Comparison of ENCODE assay signal across 11 mouse cellular contexts in genomic region chr7:132658688-132659087, GRCm38 (mm10). TPM values are rescaled to one million over a fixed set of nuclear protein-coding genes. Genes with fewer than 3 reads are reported as not detected.
DNase-seq lines count a peak whose midpoint lies in the region; ATAC-seq and TF ChIP-seq lines count a peak whose summit lies in the region.
"Had no signal": no experiment of that assay in that cellular context is flagged by ENCODE, and none has a peak within 500 bp of the region (broad histone marks: within the 10 kb centered on the region; RNA-seq: fewer than 3 reads in every experiment).

No protein-coding gene starts in this region.

- WGBS in heart, embryonic 15.5 days: 75% methylated on average over 5 of the region's 5 CpGs
- 78% methylated on average over 5 of the region's 5 CpGs for WGBS in bone marrow, adult 2 months
- 82% methylated on average over 5 of the region's 5 CpGs for WGBS in embryonic facial prominence, embryonic 10.5 days
- WGBS in kidney, embryonic 16.5 days: 80% methylated on average over 5 of the region's 5 CpGs

- no peak for TF ChIP-seq POLR2A in bone marrow, adult 2 months (IDR thresholded peaks at IDR 0.05; ENCODE audit: borderline replicate concordance, control insufficient read depth, low read depth, low read length)

- no peak overlapping the region for H3K4me2 ChIP-seq in heart, embryonic 15.5 days
- no peak overlapping the region for H3K4me2 ChIP-seq in kidney, embryonic 16.5 days (replicated peaks; ENCODE audit: low read depth, low read length)
- H3K4me2 ChIP-seq: midbrain, embryonic 15.5 days had no signal

- no peak for ATAC-seq in heart, embryonic 15.5 days (replicated peaks; ENCODE audit: insufficient number of reproducible peaks, insufficient read depth, low FRiP score, low read depth)
- ATAC-seq in kidney, embryonic 16.5 days (ENCODE audit: low FRiP score, low TSS enrichment): no peak
- no peak for ATAC-seq in erythroid progenitor cell, adult 5-6 weeks (replicated peaks; ENCODE audit: low FRiP score, poor library complexity, severe bottlenecking)
- ATAC-seq: hindbrain, embryonic 16.5 days; midbrain, embryonic 15.5 days had no signal

- no peaks in the 10 kb centered on the region for H3K27me3 ChIP-seq in heart, embryonic 15.5 days
- peaks cover 31% of the 10 kb centered on the region for H3K27me3 ChIP-seq in embryonic facial prominence, embryonic 10.5 days (replicated peaks; ENCODE audit: low read depth, poor library complexity, severe bottlenecking)
- H3K27me3 ChIP-seq in kidney, embryonic 16.5 days (ENCODE audit: insufficient read depth, low read length): no peaks in the 10 kb centered on the region

- H3K9me3 ChIP-seq in heart, embryonic 15.5 days (replicated peaks): no peaks in the 10 kb centered on the region
- no peaks in the 10 kb centered on the region for H3K9me3 ChIP-seq in embryonic facial prominence, embryonic 10.5 days
- no peaks in the 10 kb centered on the region for H3K9me3 ChIP-seq in kidney, embryonic 16.5 days (ENCODE audit: low read length)
- H3K9me3 ChIP-seq: midbrain, embryonic 15.5 days had no signal

- no peaks in the 10 kb centered on the region for H3K36me3 ChIP-seq in heart, embryonic 15.5 days
- H3K36me3 ChIP-seq in embryonic facial prominence, embryonic 10.5 days (replicated peaks): no peaks in the 10 kb centered on the region
- H3K36me3 ChIP-seq in kidney, embryonic 16.5 days (ENCODE audit: insufficient read depth, low read length): no peaks in the 10 kb centered on the region
- H3K36me3 ChIP-seq: midbrain, embryonic 15.5 days had no signal

- no peak overlapping the region for H3K9ac ChIP-seq in heart, embryonic 15.5 days
- H3K9ac ChIP-seq in kidney, embryonic 16.5 days (replicated peaks; ENCODE audit: low read length): no peak overlapping the region
- H3K9ac ChIP-seq: midbrain, embryonic 15.5 days had no signal

- DNase-seq in heart, adult 18-20 months: no peak
- no peak for DNase-seq in embryonic facial prominence, embryonic 10.5 days (ENCODE audit: low spot score)
- DNase-seq in Muller cell, postnatal 12 days (ENCODE audit: inconsistent ontology term): no peak
- DNase-seq in frontal cortex, postnatal 14 days (ENCODE audit: low spot score in 2 of 2): no peak

- peaks cover 67% of the 10 kb centered on the region for H3K4me1 ChIP-seq in heart, embryonic 15.5 days (replicated peaks)
- H3K4me1 ChIP-seq in bone marrow, adult 2 months (ENCODE audit: control insufficient read depth, insufficient read depth, low read length): peaks cover 5% of the 10 kb centered on the region; the same call in 1 of the 2 replicates
- H3K4me1 ChIP-seq in embryonic facial prominence, embryonic 10.5 days: peaks cover 67% of the 10 kb centered on the region
- H3K4me1 ChIP-seq in kidney, embryonic 16.5 days (ENCODE audit: insufficient read depth, low read length): peaks cover 40% of the 10 kb centered on the region

- H3K27ac ChIP-seq in heart, embryonic 15.5 days: peak overlapping the region; percentile 59
- H3K27ac ChIP-seq in bone marrow, adult 2 months (ENCODE audit: control insufficient read depth, insufficient read depth, low read depth, low read length, poor library complexity): peak overlapping the region; percentile 32
- peak overlapping the region; percentile 81 for H3K27ac ChIP-seq in embryonic facial prominence, embryonic 10.5 days (replicated peaks)
- peak overlapping the region; percentile 50 for H3K27ac ChIP-seq in kidney, embryonic 16.5 days (ENCODE audit: low read length)
- H3K27ac ChIP-seq: midbrain, embryonic 15.5 days had no signal

- H3K4me3 ChIP-seq in heart, embryonic 15.5 days: no peak overlapping the region
- H3K4me3 ChIP-seq in bone marrow, adult 2 months (replicated peaks; ENCODE audit: control insufficient read depth, low read depth, low read length): no peak overlapping the region
- no peak overlapping the region for H3K4me3 ChIP-seq in embryonic facial prominence, embryonic 10.5 days
- H3K4me3 ChIP-seq in kidney, embryonic 16.5 days (ENCODE audit: low read length): no peak overlapping the region
- H3K4me3 ChIP-seq: midbrain, embryonic 15.5 days had no signal

- no peak for TF ChIP-seq CTCF in bone marrow, adult 2 months (IDR thresholded peaks at IDR 0.05; ENCODE audit: control insufficient read depth, insufficient read depth, low read length)

RNA-seq across cellular contexts. Expression of gene Lhpp, which starts 48.2 kb away (rescaled TPM):
- 21.3 and 22.6 TPM in 2 replicates for polyA plus RNA-seq in heart, embryonic 15.5 days (2015; fragmentation: Nextera tagmentation; extraction: Ambion mirVana)
- 10 to 100 TPM; 14.3 to 16.4 TPM for total RNA-seq in heart, adult 18-20 months (2021)
- polyA plus RNA-seq in bone marrow, adult 2 months (2011; ENCODE audit: insufficient read depth, insufficient read length, low replicate concordance, missing spikeins): 2.2 and 5.5 TPM in 2 replicates
- 15.5 TPM in 2 replicates for polyA plus RNA-seq in embryonic facial prominence, embryonic 10.5 days (2016; fragmentation: Nextera tagmentation; extraction: Ambion mirVana)
- 23.1 and 24.3 TPM in 2 replicates for polyA plus RNA-seq in kidney, embryonic 16.5 days (2015; fragmentation: Nextera tagmentation; extraction: Ambion mirVana)
- total RNA-seq in erythroid progenitor cell, adult 5-6 weeks (2015; ENCODE audit: low replicate concordance): 1.7 and 2.5 TPM in 2 replicates
- 1.8 and 3.6 TPM in 2 replicates for total RNA-seq in erythroid progenitor cell, adult 5-6 weeks (2017; ENCODE audit: low replicate concordance)

RNA-seq across cellular contexts. Expression of gene Nkx1-2, which starts 59.3 kb away (rescaled TPM):
- not detected in 2 replicates for polyA plus RNA-seq in heart, embryonic 15.5 days (2015; fragmentation: Nextera tagmentation; extraction: Ambion mirVana)
- not detected for total RNA-seq in heart, adult 18-20 months (2021)
- not detected in 2 replicates for polyA plus RNA-seq in bone marrow, adult 2 months (2011; ENCODE audit: insufficient read depth, insufficient read length, low replicate concordance, missing spikeins)
- 0.15 and 0.19 TPM in 2 replicates for polyA plus RNA-seq in embryonic facial prominence, embryonic 10.5 days (2016; fragmentation: Nextera tagmentation; extraction: Ambion mirVana)
- not detected in 2 replicates for polyA plus RNA-seq in kidney, embryonic 16.5 days (2015; fragmentation: Nextera tagmentation; extraction: Ambion mirVana)
- total RNA-seq in erythroid progenitor cell, adult 5-6 weeks (2015; ENCODE audit: low replicate concordance): not detected in 2 replicates
- total RNA-seq in erythroid progenitor cell, adult 5-6 weeks (2017; ENCODE audit: low replicate concordance): not detected in 2 replicates
- total RNA-seq: left cerebral cortex, postnatal 14 days had no signal
